Mouse (Mus musculus): ENCODE results near the gene Ugdh.
"Not testable (repeated sequence)": the region's sequence is repeated elsewhere in the genome, so short reads cannot be mapped to it uniquely, and the experiment has no call there.

Gene Ugdh

GRCm38 (mm10) chr5:65435806-65436561 is at the start of gene Ugdh:
Gene Ugdh, minus strand, starts transcription at chr5:65435949.
- DNase-seq = peak; percentile 96

- DNase-seq = no peak
Measured at GRCm38 (mm10) chr5:65482996-65483395, 47.2 kb upstream of the Ugdh start.

- no peak for DNase-seq
Measured at GRCm38 (mm10) chr5:65480511-65480910, 44.8 kb upstream of the Ugdh start.

GRCm38 (mm10) chr5:65479681-65480445 is 44.1 kb upstream of the Ugdh start:
- no peak for DNase-seq

- DNase-seq = peak; percentile 35
Measured at GRCm38 (mm10) chr5:65478224-65478623, 42.5 kb upstream of the Ugdh start.

- DNase-seq = not testable (repeated sequence)
Measured at GRCm38 (mm10) chr5:65476739-65477138, 41.0 kb upstream of the Ugdh start.

GRCm38 (mm10) chr5:65475806-65476205 is 40.1 kb upstream of the Ugdh start:
- no peak for DNase-seq

GRCm38 (mm10) chr5:65469766-65470165 is 34.0 kb upstream of the Ugdh start:
- no peak for DNase-seq

GRCm38 (mm10) chr5:65466911-65467310 is 31.2 kb upstream of the Ugdh start:
- no peak for DNase-seq

GRCm38 (mm10) chr5:65460361-65460760 is 24.6 kb upstream of the Ugdh start:
- no peak for DNase-seq

GRCm38 (mm10) chr5:65459454-65459853 is 23.7 kb upstream of the Ugdh start:
- no peak for DNase-seq

GRCm38 (mm10) chr5:65457846-65458245 is 22.1 kb upstream of the Ugdh start:
- DNase-seq = no peak

GRCm38 (mm10) chr5:65457086-65457827 is 21.5 kb upstream of the Ugdh start:
- DNase-seq = no peak

GRCm38 (mm10) chr5:65454771-65455170 is 19.0 kb upstream of the Ugdh start:
- DNase-seq = no peak

- no peak for DNase-seq
Measured at GRCm38 (mm10) chr5:65448941-65449340, 13.2 kb upstream of the Ugdh start.

GRCm38 (mm10) chr5:65447826-65448225 is 12.1 kb upstream of the Ugdh start:
- DNase-seq = no peak

- no peak for DNase-seq
Measured at GRCm38 (mm10) chr5:65446756-65447155, 11.0 kb upstream of the Ugdh start.

GRCm38 (mm10) chr5:65444981-65445380 is 9.2 kb upstream of the Ugdh start:
- no peak for DNase-seq

- no peak for DNase-seq
Measured at GRCm38 (mm10) chr5:65438041-65438440, 2.3 kb upstream of the Ugdh start.

GRCm38 (mm10) chr5:65435363-65435805 is 365 bp downstream of the Ugdh start:
- peak; percentile 67 for DNase-seq

GRCm38 (mm10) chr5:65434471-65435362 is 1.0 kb downstream of the Ugdh start:
- DNase-seq = no peak

- no peak for DNase-seq
Measured at GRCm38 (mm10) chr5:65429441-65429840, 6.3 kb downstream of the Ugdh start.

Data from thymus, postnatal 4 days (tissue).